Mouse (Mus musculus) heart, postnatal 36 days (tissue): Measurements from ENCODE around the gene Ackr1. TPM values are rescaled to one million over a fixed set of nuclear protein-coding genes. Genes with fewer than 3 reads are reported as not detected.
"Not testable (repeated sequence)": the region's sequence is repeated elsewhere in the genome, so short reads cannot be mapped to it uniquely, and the experiment has no call there.

Experiments used
- DNase-seq, 2 experiments: peaks; one replicate each; pipeline ENCODE4 v3.0.0; 2021 to 2022
- intact Hi-C: fragments of 180-260 bp; cut with DNase I; formaldehyde crosslinking; loops from one replicate; pipeline ENCODE4 v1.15.1; 2025
- total RNA-seq, 2 experiments: library from RNA; stranded (reverse); gene quantifications; 2 replicates each; pipeline ENCODE4 v1.2.3; 2021

The Ackr1 gene
- total RNA-seq, 2 experiments from 2014 or later, result 0.38 to 0.78 TPM

GRCm38 (mm10) chr1:173313535-173314050 lies 20.0 kb downstream of the Ackr1 start:
- intact Hi-C loops, DNase-seq: not testable (repeated sequence)

DNA sequence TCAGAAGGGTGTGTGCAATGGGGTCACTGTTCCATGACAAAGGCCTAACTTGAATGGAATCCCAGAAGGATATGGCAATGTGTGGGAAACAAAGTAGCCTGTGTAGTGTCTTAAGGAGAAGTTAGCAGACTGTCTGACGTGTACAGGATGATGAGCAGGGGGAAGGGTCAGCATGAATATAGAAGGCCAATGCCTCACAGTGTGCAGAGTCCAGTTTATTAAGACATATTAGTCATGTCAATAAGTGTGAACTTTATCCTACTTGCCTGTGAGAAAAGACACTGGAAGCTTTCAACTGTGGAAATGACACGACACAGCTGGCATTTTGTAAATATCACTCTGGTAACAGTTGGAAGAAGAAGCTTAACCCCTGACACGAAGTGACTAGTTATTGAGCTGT lies 30.8 kb downstream of the Ackr1 start:
- DNase-seq, intact Hi-C loops: not testable (repeated sequence)

Other genes starting within 250 kb of the Ackr1 start
- not detected for gene Olfr1408, start 196.4 kb downstream of the Ackr1 start, total RNA-seq
- not detected for gene Olfr1406, start 143.1 kb downstream of the Ackr1 start, total RNA-seq
- gene Olfr218, start 135.9 kb downstream of the Ackr1 start, total RNA-seq, result not detected
- gene Olfr1404, start 121.4 kb downstream of the Ackr1 start, total RNA-seq, result not detected
- gene Fcer1a, start 106.5 kb downstream of the Ackr1 start, total RNA-seq, result not detected
- gene Olfr418, start 67.7 kb downstream of the Ackr1 start, total RNA-seq, result not detected
- gene Mptx2, start 56.0 kb downstream of the Ackr1 start, total RNA-seq, result not detected
- 1 to 10 TPM; 1.2 to 1.4 TPM for gene Aim2, start 17.1 kb upstream of the Ackr1 start, total RNA-seq
- gene Cadm3, start 33.9 kb upstream of the Ackr1 start, total RNA-seq, result 1 to 10 TPM; 1.9 to 2.5 TPM
- gene Ifi206, start 157.3 kb upstream of the Ackr1 start, total RNA-seq, result under 1 TPM; 0.11 to 0.51 TPM
- not detected for gene Ifi214, start 202.2 kb upstream of the Ackr1 start, total RNA-seq